Mouse (Mus musculus) frontal cortex, postnatal 36 days (tissue): ENCODE results near the gene Gm44965.

ENCODE experiments used
- DNase-seq, 2 experiments: peaks; one replicate each; pipeline ENCODE4 v3.0.0; 2022; ENCODE audit warnings: low spot score in 2 of 2

The Gm44965 gene

GRCm38 (mm10) chr6:48593158-48594042 is at the start of gene Gm44965, which contains the start of gene Repin1:
Gm44965 (plus strand) TSS chr6:48593941.
Repin1 (plus strand) TSS chr6:48593883.
- DNase-seq: peak; percentile 92 to 93

DNA sequence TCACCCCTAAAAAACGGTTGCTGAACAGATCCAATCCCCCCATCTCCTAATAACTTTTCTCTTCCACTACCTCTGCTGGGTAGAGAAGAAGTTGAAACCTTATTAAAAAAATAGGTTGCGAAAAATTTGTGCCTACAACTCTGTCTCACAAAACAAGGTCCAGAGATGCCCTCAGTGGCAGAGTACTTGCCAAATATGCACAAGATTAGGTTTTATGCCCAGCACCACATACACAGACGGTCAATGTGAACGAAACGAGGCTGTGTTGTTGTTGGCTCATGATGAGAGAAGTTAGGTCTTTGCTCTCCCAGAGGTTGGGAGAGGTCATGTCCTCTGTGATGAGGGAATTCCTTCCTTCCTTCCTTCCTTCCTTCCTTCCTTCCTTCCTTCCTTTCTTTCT is 48.5 kb upstream of the Gm44965 start:
- no peak for DNase-seq

GRCm38 (mm10) chr6:48546271-48546670 is 47.5 kb upstream of the Gm44965 start:
- DNase-seq: peak in 1 of 2 experiments; percentile 31

DNA sequence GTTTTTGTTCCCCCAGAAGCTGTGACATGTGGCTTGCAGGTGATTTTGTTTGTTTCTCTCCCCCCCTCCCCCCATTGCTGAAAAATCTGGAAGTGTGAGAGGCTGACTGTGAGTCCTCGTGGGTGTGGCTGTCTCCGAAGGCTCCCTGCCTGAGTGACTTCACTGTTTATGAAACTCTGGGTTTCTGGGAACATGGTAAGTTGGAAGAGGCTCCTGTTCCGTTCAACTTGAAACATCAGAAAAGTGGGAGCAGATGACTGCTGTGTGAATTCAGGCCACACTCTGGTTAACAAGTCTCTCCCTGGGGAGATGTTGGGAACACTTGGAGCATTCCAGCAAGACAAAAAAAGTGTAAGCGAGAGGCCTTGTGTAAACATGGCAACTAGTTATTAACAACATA is 46.9 kb upstream of the Gm44965 start:
- DNase-seq: no peak

- DNase-seq: no peak
Measured at GRCm38 (mm10) chr6:48548314-48548713, 45.4 kb upstream of the Gm44965 start.

DNA sequence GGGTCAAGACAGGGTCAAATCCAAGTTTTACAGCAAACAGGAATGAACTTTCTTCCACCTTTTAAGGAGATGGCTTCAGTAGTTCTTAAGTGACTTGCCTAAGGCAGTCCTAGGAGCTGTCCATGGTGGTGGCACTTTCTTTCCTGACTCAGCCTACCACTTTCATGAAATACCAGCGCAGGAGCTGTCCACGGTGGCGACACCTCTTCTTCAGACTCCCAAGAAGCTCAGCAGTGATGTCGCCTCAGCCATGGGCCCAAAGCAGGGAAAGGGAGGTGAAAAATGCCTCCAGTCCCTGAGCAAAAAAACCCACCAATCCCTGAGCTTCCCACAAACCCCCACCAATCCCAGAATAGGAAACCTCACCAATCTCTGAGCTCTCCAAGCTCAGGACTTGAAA is 40.8 kb upstream of the Gm44965 start:
- DNase-seq: no peak

DNA sequence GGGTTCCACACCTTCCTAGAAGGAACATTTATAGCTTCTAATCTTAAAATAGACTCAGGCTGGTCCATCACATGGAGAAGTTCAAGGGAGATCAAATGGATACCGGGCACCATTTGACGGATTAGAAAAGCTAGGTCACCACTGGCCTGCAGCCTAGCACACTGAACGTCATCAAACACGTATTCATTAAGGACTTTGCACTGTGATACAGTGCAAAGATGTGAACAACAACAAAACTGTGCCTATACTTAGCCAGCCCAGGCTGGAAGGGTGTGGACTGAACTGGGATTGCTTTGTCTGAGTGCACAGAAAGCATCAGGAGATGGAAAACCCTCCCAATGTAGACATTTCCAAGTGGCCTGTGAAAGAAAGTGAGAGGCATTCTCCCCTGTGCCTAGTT is 39.9 kb upstream of the Gm44965 start:
- no peak for DNase-seq

- DNase-seq: peak; percentile 98 to 99
Measured at GRCm38 (mm10) chr6:48554280-48555103, 39.2 kb upstream of the Gm44965 start, which contains the start of gene Lrrc61. Lrrc61 (plus strand) TSS chr6:48554796.

- peak; percentile 47 to 76 for DNase-seq
Measured at GRCm38 (mm10) chr6:48555104-48555890, 38.4 kb upstream of the Gm44965 start.

- no peak for DNase-seq
Measured at GRCm38 (mm10) chr6:48555956-48556355, 37.8 kb upstream of the Gm44965 start.

DNA sequence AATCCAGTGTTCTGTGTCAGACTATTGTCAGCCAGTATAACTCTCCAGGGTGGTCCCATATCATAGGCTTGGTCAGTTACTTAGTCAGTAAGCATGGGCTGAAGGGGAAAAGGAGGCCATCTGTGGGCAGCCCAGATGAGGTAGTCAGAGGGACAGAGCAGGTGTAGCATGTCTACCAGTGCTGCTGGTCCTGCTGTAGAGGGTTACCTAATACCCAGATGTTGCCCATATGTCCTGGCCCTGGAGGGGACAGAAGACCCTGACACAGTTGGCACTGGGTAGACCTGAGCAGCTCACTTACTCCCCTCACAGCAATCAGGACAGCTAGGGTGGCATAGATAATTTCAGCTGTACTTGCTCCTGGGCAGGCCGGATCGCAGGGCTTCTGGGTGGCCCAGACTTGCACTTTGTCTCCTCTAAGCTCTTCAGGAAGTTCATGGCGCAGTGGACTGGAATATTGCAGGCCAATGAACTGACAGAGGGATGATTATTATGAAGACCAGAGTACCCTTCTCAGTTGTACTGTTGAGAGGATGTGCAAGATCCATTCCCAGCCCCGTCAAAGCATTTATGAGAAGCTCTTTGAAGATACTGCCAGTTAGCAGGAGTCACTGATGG is 27.9 kb upstream of the Gm44965 start:
- DNase-seq: no peak

DNA sequence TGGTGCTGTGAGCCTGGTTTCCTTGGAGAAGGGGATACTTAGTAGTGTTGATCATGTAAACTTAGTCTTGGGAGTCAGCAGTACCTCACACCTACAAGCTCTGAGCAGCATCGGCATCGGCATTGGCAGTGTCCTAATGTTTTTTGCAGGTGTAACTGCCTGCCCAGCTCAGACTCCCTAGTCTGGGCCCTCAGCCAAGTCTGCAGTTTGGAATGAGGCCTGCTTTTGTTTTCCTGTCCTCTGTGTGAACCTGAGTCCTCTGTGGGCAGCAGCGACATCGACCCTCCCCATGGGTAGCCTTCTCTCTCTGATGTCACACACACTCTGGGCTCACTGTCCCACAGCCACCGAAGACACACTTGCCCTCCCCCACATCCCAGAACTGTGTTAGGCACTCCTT is 27.4 kb upstream of the Gm44965 start:
- no peak for DNase-seq

- no peak for DNase-seq
Measured at GRCm38 (mm10) chr6:48568036-48568984, 25.4 kb upstream of the Gm44965 start.

DNA sequence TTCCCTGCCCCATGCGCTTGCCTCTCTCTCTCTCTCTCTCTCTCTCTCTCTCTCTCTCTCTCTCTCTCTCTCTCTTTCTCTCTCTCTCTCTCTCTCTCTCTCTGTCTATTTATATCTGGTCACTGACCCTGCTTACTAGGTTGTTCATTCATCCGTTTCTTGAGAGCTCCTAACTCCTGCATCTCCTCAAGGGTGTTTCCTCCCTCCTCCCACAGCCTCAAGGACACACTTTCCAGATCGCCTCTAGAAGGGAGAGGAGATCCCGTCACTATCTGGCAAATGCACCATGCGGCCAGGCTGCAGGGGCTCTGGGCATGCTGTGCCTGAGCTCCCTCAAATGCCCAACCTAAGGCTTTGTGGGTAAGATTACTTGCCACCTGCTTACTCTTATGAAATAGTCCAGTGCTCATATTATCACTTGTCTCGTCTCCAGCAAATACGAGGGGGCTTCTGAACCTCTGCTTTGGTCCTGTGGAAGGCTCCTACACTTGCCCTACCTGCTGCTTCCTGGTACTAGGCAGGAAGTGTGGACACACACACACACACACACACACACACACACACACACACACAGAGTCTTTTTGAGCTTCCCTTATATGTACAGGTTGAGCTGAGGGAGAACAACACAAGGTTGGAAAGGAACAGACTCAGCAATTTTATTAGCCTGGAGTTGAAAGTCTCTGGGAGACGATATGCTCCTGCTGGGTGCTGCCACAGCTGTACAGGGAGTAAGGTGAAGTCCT is 24.5 kb upstream of the Gm44965 start:
- no peak for DNase-seq

GRCm38 (mm10) chr6:48572014-48572413 is 21.7 kb upstream of the Gm44965 start:
- DNase-seq: no peak

DNA sequence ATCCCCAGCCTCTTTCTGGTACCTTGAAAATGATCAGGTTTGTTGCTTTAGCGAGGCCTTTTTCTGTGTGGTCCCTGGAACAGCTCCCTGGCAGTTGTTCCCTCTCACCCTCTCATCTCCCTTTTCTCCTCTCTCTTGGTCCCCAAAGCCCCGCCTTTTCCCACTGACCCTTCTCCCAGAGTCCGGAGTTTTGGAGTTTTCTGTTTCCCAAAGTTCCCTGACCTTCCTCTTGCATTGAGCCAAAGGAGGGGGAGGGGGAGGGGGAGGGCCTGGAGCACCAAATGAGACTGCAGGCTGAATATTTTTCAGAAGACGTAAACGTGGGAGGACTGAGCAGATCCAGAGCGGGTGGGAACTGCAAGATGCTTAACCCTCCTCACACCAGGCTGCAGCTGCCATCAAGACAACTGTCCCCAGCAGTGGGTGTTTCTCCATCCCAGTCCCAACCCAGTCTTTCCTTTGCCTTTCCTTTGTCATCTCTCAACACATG is 21.1 kb upstream of the Gm44965 start, which contains the start of gene Rarres2:
Gene Rarres2 (minus strand): TSS at position 218 of the 490 bp plus-strand sequence.
- DNase-seq: no peak

DNA sequence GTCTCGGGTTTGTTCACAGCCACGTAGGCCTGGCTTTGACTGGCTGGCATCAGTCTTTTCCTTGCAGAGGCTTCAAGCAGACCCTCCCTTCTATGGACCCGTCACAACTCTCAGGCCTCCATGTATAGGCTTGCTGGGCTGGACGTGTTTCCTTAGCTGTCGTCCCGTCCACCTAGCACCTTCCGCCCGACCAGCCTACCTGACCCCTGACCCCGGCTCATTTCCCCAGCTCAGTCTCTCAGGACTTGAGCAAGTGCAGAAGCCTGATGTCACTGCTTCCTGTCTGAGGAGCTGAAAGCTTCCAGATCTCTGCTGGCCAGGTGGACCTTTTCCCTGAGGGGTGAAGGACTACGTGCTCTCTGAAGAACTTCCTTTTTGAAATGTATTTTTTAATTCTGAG is 20.5 kb upstream of the Gm44965 start:
- no peak for DNase-seq

DNA sequence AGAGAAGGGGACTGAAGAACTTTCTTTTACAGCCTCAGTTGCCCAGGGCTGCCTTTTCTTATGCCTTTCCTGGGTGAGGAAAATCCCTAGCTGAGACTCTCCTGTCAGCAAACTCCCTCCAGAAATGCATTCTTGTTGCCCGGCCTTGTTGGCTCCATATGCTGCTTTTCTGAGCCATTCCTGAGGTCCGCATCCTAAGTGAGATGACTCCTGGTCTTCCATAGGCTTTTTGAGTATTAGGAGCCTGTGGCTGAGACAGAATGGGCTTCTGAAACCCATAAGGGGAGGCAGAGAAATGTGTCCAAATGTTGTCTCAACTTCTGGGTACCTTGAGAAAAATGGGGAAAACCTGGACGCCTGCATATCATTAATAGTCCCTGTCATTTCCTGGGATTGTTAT is 19.8 kb upstream of the Gm44965 start:
- no peak for DNase-seq

DNA sequence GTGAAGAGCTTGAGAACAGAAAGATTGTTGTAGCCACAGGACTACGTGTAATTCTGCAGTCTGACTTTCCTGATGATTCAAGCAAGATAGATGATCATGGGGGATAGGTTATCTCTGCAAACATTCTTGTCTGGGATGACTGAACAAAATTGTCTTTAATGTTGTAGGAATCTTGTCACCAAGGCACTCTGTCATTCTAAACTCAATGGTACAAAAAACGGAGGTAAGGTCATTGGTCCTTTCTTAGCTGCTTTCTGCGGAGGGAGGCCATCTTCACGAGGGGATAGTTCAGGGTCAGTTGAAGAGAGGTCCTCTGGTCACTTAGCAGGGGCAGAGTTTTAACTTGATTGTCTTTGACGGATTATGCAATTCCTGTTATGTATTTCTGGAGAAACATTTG is 15.0 kb upstream of the Gm44965 start:
- no peak for DNase-seq
